Mouse (Mus musculus) stomach, embryonic 14.5 days (tissue): ENCODE results near the gene Mip. TPM values are rescaled to one million over a fixed set of nuclear protein-coding genes. Genes with fewer than 3 reads are reported as not detected.
"Not testable (repeated sequence)": the region's sequence is repeated elsewhere in the genome, so short reads cannot be mapped to it uniquely, and the experiment has no call there.

Experiments
- ATAC-seq: fragments of 200-750 bp; cut with Nextera tagmentation; 2 replicates; pipeline ENCODE4 v1.8.0; 2017; ENCODE audit warnings: low read depth, moderate TSS enrichment; ENCODE audit not compliant: insufficient number of reproducible peaks, insufficient read depth, low FRiP score
- H3K27ac ChIP-seq: fragments of 300-500 bp; sonication (generic); 2 replicates; pipeline ENCODE4 v1.5.1; 2014; ENCODE audit warnings: mild to moderate bottlenecking, low read length, moderate library complexity, mixed read lengths
- H3K27me3 ChIP-seq: fragments of 300-500 bp; sonication (generic); 2 replicates; pipeline ENCODE4 v1.6.1; 2014; ENCODE audit warnings: low read length, control low read depth, mixed read lengths; ENCODE audit not compliant: control insufficient read depth, insufficient read depth
- H3K36me3 ChIP-seq: fragments of 300-500 bp; sonication (generic); 2 replicates; pipeline ENCODE4 v1.6.1; 2014; ENCODE audit warnings: mild to moderate bottlenecking, control low read depth, low read length, moderate library complexity, mixed read lengths; ENCODE audit not compliant: control insufficient read depth, insufficient read depth
- H3K4me1 ChIP-seq: fragments of 300-500 bp; sonication (generic); 2 replicates; pipeline ENCODE4 v1.6.1; 2014; ENCODE audit warnings: low read length, control low read depth, mixed read lengths; ENCODE audit not compliant: control insufficient read depth, insufficient read depth
- H3K4me2 ChIP-seq: fragments of 300-500 bp; sonication (generic); replicated peaks from 2 replicates; pipeline ENCODE4 v1.6.1; 2014; ENCODE audit warnings: low read depth, low read length, control low read depth
- H3K4me3 ChIP-seq: fragments of 300-500 bp; sonication (generic); 2 replicates; pipeline ENCODE4 v1.5.1; 2014; ENCODE audit warnings: low read depth, low read length, control low read depth
- H3K9ac ChIP-seq: fragments of 300-500 bp; sonication (generic); replicated peaks from 2 replicates; pipeline ENCODE4 v1.6.1; 2014; ENCODE audit warnings: low read depth, mild to moderate bottlenecking, control low read depth, low read length, moderate library complexity, mixed read lengths
- H3K9me3 ChIP-seq: fragments of 300-500 bp; sonication (generic); 2 replicates; pipeline ENCODE4 v1.6.1; 2016; ENCODE audit warnings: low read depth, low read length, control low read depth; ENCODE audit not compliant: control insufficient read depth
- WGBS: fragments of 180-500 bp; shearing (Covaris S2); extraction: QIAGEN DNeasy Blood & Tissue Kit; methylation state at CpG from one replicate; pipeline ENCODE4 v1.1.7; 2014; 5-methylcytosine and 5-hydroxymethylcytosine counted together
- polyA plus RNA-seq: library from polyadenylated mRNA; unstranded; fragments of >200 nt; fragmentation: Nextera tagmentation; extraction: Ambion mirVana; gene quantifications from 2 replicates; pipeline ENCODE4 v1.2.1, GENCODE M21; 2014

Mip gene
- polyA plus RNA-seq, 1 experiment from 2014 or later: not detected

DNA sequence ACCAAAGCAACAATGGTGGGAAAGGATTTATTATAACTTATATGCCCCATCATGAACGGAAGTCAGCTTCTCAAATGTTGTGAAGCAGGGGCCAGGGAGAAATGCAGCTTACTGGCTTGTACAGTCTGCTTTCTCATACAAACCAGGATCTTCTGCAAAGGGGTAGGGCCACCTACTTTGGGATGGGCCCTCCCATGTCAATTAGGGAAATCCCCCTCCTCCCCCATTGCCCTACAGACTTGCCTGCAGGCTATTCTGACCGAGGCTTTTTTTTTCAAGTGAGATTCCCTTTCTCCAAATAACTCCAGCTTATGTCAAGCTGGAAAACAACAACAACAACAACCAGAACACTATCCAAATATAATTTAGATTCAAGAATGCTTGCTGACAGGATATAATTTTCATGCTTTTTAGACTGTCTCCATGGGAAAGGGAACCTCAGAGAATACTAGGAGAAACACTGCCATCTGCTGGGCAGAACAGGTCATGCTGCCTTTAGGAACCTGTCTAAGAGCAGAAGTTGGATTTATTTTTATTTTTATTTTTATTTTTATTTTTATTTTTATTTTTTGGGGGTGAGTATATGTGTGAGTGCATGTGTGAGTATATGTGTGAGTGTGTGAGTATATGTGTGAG, 37.3 kb upstream of the Mip start:
- no peaks in the 10 kb centered on the region for H3K9me3 ChIP-seq
- no peak overlapping the region for H3K9ac ChIP-seq
- H3K36me3 ChIP-seq: no peaks in the 10 kb centered on the region
- no peak overlapping the region for H3K27ac ChIP-seq
- H3K27me3 ChIP-seq: no peaks in the 10 kb centered on the region
- no peak overlapping the region for H3K4me3 ChIP-seq
- no peaks in the 10 kb centered on the region for H3K4me1 ChIP-seq
- no peak for ATAC-seq
- 46% methylated on average over 2 of the region's 2 CpGs for WGBS
- no peak overlapping the region for H3K4me2 ChIP-seq

DNA sequence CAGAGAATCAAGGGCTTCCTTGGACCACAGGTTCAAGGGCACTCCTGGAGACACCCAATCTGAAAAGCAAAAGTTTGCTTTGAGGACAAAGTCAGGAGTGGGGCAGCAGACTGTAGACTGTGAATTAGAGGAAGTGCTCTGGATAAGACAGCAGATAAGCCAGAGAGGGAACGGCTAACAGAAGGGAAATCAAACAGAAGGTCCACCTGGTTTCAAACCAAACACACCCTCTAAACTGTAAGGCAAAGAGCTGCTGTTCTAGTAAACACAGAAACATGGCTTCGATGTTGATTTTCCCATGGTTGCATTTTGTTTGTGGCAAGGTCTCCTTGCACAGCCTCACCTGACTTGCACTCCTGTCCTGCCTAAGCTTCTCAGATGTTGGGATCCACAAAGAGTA, 34.2 kb upstream of the Mip start:
- 48% methylated on average over 2 of the region's 2 CpGs for WGBS
- ATAC-seq: no peak

DNA sequence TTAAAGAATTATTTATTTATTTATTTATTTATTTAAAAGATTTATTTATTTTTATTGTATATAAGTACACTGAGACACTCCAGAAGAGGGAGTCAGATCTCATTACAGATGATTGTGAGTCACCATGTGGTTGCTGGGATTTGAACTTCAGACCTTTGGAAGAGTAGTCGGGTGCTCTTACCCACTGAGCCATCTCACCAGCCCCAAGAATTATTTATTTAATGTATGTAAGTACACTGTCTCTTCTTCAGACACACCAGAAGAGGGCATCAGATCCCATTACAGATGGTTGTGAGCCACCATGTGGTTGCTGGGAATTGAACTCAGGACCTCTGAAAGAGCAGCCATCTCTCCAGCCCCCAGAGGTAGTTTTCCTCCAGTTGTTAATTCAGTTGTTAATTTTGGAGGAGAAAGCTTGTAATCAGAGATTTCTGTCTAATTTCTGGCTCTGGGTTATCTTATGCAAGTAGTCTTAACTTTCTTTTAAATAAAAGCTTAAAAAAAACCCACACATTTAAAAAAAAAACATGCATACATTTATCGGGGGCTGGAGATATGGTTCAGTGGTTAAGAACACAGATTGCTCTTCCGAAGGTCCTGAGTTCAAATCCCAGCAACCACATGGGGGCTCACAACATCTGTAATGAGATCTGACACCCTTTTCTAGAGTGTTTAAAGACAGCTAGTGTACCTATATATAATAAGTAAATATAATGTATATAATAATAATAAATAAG, 33.4 kb upstream of the Mip start:
- not testable (repeated sequence) for H3K36me3 ChIP-seq, H3K4me1 ChIP-seq, H3K9ac ChIP-seq, H3K27ac ChIP-seq, H3K27me3 ChIP-seq, H3K4me2 ChIP-seq, H3K4me3 ChIP-seq, ATAC-seq, H3K9me3 ChIP-seq
- WGBS: 86% methylated on average over 3 of the region's 3 CpGs

More for the DNA sequence above, 34.2 kb upstream of the Mip start:
- no peaks in the 10 kb centered on the region for H3K9me3 ChIP-seq
- no peak overlapping the region for H3K4me3 ChIP-seq
- no peak overlapping the region for H3K27ac ChIP-seq
- peaks cover 7% of the 10 kb centered on the region for H3K4me1 ChIP-seq
- no peak overlapping the region for H3K4me2 ChIP-seq
- no peak overlapping the region for H3K9ac ChIP-seq
- H3K27me3 ChIP-seq: peaks cover 9% of the 10 kb centered on the region; the same call in 1 of the 2 replicates
- no peaks in the 10 kb centered on the region for H3K36me3 ChIP-seq

DNA sequence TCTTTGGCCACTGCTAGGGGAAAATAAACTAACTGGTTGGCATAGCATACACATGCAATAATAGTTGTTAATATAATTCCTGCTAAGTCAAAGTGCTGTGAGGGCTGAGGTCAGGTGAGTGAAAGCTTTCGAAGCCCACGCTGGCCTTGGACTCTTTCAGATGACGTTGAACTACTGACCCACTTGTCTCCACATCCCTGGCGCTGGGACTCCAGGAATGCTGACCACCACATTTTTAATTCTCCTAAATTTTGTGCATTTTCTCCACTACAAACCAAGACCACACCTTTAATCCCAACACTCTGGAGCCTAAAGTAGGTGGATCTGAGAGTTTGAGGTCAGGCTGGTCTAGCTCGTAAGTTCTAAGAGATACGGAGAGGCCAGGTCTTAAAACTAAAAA, 32.5 kb upstream of the Mip start:
- Histone ChIP-seq H3K4me3 (no peak overlapping the region), H3K36me3 (no peaks in the 10 kb centered on the region), H3K27ac (no peak overlapping the region), H3K9me3 (no peaks in the 10 kb centered on the region), H3K4me2 (no peak overlapping the region), H3K27me3 (peaks cover 9% of the 10 kb centered on the region; the same call in 1 of the 2 replicates), H3K4me1 (peaks cover 7% of the 10 kb centered on the region), H3K9ac (no peak overlapping the region)
- WGBS: 89% methylated on average over 6 of the region's 6 CpGs
- no peak for ATAC-seq

DNA sequence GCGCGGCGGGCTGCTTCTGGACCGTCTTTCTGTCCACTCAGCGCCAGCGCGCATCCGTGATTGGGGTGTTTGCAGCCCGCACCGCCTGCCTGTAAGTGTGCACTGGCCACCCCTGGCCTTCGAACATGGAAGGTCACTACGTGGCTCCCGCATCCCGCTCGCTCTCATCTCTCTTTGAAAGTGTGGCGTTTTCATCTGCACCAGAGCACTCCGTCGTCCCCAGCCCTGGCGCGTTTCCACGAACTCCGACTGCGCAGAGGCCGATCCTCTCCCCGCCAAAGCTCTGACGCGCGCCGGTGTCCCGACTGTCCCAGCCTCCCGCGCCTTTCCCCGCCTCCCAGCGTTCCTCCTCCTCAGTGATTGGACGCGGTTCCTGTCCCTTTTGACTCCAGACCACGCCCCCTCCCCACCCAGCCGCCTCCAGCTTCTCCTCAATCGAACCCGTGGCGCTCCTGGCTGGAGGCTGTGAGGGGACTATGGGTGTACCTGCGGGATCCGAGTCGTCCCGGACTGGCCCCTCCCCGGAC, 31.6 kb upstream of the Mip start, which contains the start of gene Gls2:
Gene Gls2 (plus strand): TSS at position 434 of the 527 bp plus-strand sequence.
- peak within 1 kb of the TSS; percentile 57 for H3K4me3 ChIP-seq
- peaks cover 7% of the 10 kb centered on the region for H3K4me1 ChIP-seq
- no peaks in the 10 kb centered on the region for H3K9me3 ChIP-seq
- H3K9ac ChIP-seq: peak within 1 kb of the TSS; percentile 53
- no peaks in the 10 kb centered on the region for H3K36me3 ChIP-seq
- H3K27ac ChIP-seq: peak within 1 kb of the TSS; percentile 27; the same call in 1 of the 2 replicates
- ATAC-seq: peak; percentile 94
- H3K27me3 ChIP-seq: peaks cover 9% of the 10 kb centered on the region; the same call in 1 of the 2 replicates
- 1% methylated on average over 46 of the region's 46 CpGs for WGBS
- peak within 1 kb of the TSS; percentile 99 for H3K4me2 ChIP-seq

DNA sequence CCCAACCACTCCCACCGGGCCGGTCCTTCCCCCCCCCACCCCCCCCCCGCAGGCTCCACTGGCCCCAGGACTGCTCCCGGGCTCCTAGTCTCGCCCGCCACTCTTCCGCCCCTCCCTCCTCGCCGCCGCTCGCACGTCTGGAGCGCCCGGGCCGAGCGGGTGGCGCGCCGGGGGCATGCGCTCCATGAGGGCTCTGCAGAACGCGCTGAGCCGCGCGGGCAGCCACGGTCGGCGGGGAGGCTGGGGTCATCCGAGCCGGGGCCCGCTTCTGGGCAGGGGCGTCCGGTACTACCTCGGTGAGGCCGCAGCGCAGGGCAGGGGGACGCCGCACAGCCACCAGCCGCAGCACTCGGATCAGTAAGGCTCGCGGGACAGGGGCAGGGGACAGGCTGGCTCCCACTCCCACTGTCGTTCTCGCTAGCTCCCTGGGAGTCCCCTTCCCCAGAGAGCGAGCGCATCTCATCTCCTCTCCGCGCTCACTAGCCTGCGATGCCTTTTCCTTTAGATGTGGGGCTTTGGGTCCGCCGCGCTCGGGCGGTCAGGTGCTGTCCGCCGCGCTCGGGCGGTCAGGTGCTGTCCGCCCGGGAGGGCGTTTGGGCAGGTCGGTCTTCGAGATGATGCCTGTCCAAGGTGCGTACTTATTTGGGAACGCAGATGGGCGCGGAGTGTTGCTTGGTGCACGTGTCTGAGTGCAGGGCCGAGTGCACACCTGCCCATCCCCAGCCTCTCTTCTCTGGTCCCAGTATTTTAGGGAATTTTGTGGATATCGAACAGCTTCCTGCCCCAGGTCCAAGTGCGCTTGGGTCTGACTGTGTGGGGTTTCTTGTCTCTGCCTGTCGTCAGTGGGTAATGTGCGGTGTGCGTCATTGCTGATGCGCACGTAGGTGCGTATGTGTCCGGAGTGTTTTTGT, 30.8 kb upstream of the Mip start:
- Histone ChIP-seq H3K27ac (no peak overlapping the region), H3K4me1 (peaks cover 7% of the 10 kb centered on the region), H3K4me3 (peak overlapping the region; percentile 57), H3K9ac (peak overlapping the region; percentile 53), H3K36me3 (no peaks in the 10 kb centered on the region), H3K4me2 (peak overlapping the region; percentile 99), H3K27me3 (peaks cover 9% of the 10 kb centered on the region; the same call in 1 of the 2 replicates), H3K9me3 (no peaks in the 10 kb centered on the region)
- ATAC-seq: peak; percentile 87
- WGBS: 1% methylated on average over 78 of the region's 79 CpGs

DNA sequence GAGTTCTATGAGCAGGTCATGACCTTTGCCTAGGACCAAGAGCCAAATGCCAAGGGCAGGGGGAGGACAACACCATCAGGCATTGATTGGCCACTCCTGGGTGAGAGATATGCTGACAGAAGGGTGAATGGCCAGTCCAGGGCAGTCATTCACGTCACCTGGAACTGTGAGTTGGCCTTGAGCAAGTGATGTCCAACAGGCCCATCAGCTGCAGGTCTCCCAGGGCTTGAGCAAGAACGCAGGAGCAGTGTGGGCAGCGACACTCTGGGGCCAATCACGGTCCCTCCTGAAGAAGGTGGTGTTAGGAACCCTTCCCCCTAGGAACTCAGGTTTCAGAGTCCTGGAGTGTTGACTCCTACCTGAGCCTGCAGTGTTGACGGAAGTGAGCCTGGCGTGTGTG, 23.8 kb upstream of the Mip start:
- no peak for ATAC-seq
- Histone ChIP-seq H3K27me3 (no peaks in the 10 kb centered on the region), H3K4me3 (no peak overlapping the region), H3K27ac (no peak overlapping the region), H3K9ac (no peak overlapping the region), H3K4me2 (no peak overlapping the region), H3K4me1 (no peaks in the 10 kb centered on the region), H3K36me3 (no peaks in the 10 kb centered on the region), H3K9me3 (no peaks in the 10 kb centered on the region)
- 58% methylated on average over 6 of the region's 6 CpGs for WGBS

DNA sequence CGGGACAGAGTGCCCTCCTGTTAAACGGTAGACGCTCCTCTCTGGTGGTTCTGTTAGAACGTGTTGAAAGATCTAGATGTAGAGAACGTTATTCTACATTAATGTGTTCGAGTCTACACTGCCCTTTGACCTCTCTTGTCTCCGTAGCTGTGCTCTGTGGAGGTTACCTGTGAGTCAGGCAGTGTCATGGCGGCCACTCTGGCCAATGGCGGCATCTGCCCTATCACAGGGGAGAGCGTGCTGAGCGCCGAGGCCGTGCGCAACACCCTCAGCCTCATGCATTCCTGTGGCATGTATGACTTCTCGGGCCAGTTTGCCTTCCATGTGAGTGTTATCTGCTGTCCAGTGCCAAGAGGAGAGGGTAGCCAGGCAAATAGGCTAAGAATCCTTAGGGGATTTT, 20.7 kb upstream of the Mip start:
- no peaks in the 10 kb centered on the region for H3K9me3 ChIP-seq
- WGBS: 81% methylated on average over 15 of the region's 15 CpGs
- H3K27ac ChIP-seq: no peak overlapping the region
- no peak overlapping the region for H3K9ac ChIP-seq
- H3K4me2 ChIP-seq: no peak overlapping the region
- H3K36me3 ChIP-seq: no peaks in the 10 kb centered on the region
- no peak overlapping the region for H3K4me3 ChIP-seq
- H3K27me3 ChIP-seq: no peaks in the 10 kb centered on the region
- no peak for ATAC-seq
- no peaks in the 10 kb centered on the region for H3K4me1 ChIP-seq
